Mouse (Mus musculus): ENCODE data around the gene Ndufb4. TPM values are rescaled to one million over a fixed set of nuclear protein-coding genes. Genes with fewer than 3 reads are reported as not detected.
"Not testable (repeated sequence)": the region's sequence is repeated elsewhere in the genome, so short reads cannot be mapped to it uniquely, and the experiment has no call there.

Gene Ndufb4
- polyA plus RNA-seq (2015; fragmentation: Nextera tagmentation; extraction: Ambion mirVana), result 48.5 and 64.7 TPM in 2 replicates

GRCm38 (mm10) chr16:37653731-37654657, at the start of gene Ndufb4:
Ndufb4 (minus strand) TSS chr16:37654453.
- Histone ChIP-seq H3K36me3 (ENCODE audit: control insufficient read depth, insufficient read depth, low read length) (no peaks in the 10 kb centered on the region), H3K4me3 (ENCODE audit: low read length) (peak within 1 kb of the TSS; percentile 71), H3K9me3 (ENCODE audit: control insufficient read depth, low read length) (no peaks in the 10 kb centered on the region), H3K4me2 (ENCODE audit: low read length) (peak within 1 kb of the TSS; percentile 77), H3K9ac (ENCODE audit: low read depth, low read length) (peak within 1 kb of the TSS; percentile 81), H3K4me1 (ENCODE audit: control insufficient read depth, insufficient read depth, low read depth, low read length) (peaks cover 8% of the 10 kb centered on the region), H3K27me3 (replicated peaks; ENCODE audit: control insufficient read depth, insufficient read depth, low read length) (no peaks in the 10 kb centered on the region), H3K27ac (ENCODE audit: low read depth, low read length) (peak within 1 kb of the TSS; percentile 77)
- under 1% methylated on average over 52 of the region's 58 CpGs for WGBS
- ATAC-seq, result peak; percentile 97

GRCm38 (mm10) chr16:37703884-37704283, 49.6 kb upstream of the Ndufb4 start:
- H3K27me3 ChIP-seq (replicated peaks; ENCODE audit: control insufficient read depth, insufficient read depth, low read length), result no peaks in the 10 kb centered on the region
- ATAC-seq, result no peak
- H3K9ac ChIP-seq (ENCODE audit: low read depth, low read length), result no peak overlapping the region
- H3K4me3 ChIP-seq (ENCODE audit: low read length), result no peak overlapping the region
- H3K36me3 ChIP-seq (ENCODE audit: control insufficient read depth, insufficient read depth, low read length), result no peaks in the 10 kb centered on the region
- peaks cover 1% of the 10 kb centered on the region for H3K9me3 ChIP-seq (ENCODE audit: control insufficient read depth, low read length)
- H3K27ac ChIP-seq (ENCODE audit: low read depth, low read length), result no peak overlapping the region
- H3K4me1 ChIP-seq (ENCODE audit: control insufficient read depth, insufficient read depth, low read depth, low read length), result no peaks in the 10 kb centered on the region
- H3K4me2 ChIP-seq (ENCODE audit: low read length), result no peak overlapping the region
- 74% methylated on average over 5 of the region's 5 CpGs for WGBS

- H3K27ac ChIP-seq (ENCODE audit: low read depth, low read length); H3K4me1 ChIP-seq (ENCODE audit: control insufficient read depth, insufficient read depth, low read depth, low read length); H3K36me3 ChIP-seq (ENCODE audit: control insufficient read depth, insufficient read depth, low read length); H3K4me3 ChIP-seq (ENCODE audit: low read length); H3K27me3 ChIP-seq (replicated peaks; ENCODE audit: control insufficient read depth, insufficient read depth, low read length); ATAC-seq; H3K9me3 ChIP-seq (ENCODE audit: control insufficient read depth, low read length); H3K4me2 ChIP-seq (ENCODE audit: low read length); H3K9ac ChIP-seq (ENCODE audit: low read depth, low read length): not testable (repeated sequence)
Observed at GRCm38 (mm10) chr16:37700071-37700470, 45.8 kb upstream of the Ndufb4 start.

GRCm38 (mm10) chr16:37698767-37699166, 44.5 kb upstream of the Ndufb4 start:
- no peak overlapping the region for H3K9ac ChIP-seq (ENCODE audit: low read depth, low read length)
- H3K4me1 ChIP-seq (ENCODE audit: control insufficient read depth, insufficient read depth, low read depth, low read length), result no peaks in the 10 kb centered on the region
- no peak overlapping the region for H3K4me2 ChIP-seq (ENCODE audit: low read length)
- no peak overlapping the region for H3K4me3 ChIP-seq (ENCODE audit: low read length)
- H3K36me3 ChIP-seq (ENCODE audit: control insufficient read depth, insufficient read depth, low read length), result no peaks in the 10 kb centered on the region
- H3K27ac ChIP-seq (ENCODE audit: low read depth, low read length), result no peak overlapping the region
- 94% methylated on average over 6 of the region's 6 CpGs for WGBS
- H3K27me3 ChIP-seq (replicated peaks; ENCODE audit: control insufficient read depth, insufficient read depth, low read length), result no peaks in the 10 kb centered on the region
- H3K9me3 ChIP-seq (ENCODE audit: control insufficient read depth, low read length), result peaks cover 2% of the 10 kb centered on the region
- no peak for ATAC-seq

- ATAC-seq, result no peak
- Histone ChIP-seq H3K9ac (ENCODE audit: low read depth, low read length) (no peak overlapping the region), H3K9me3 (ENCODE audit: control insufficient read depth, low read length) (peaks cover 2% of the 10 kb centered on the region), H3K27ac (ENCODE audit: low read depth, low read length) (no peak overlapping the region), H3K27me3 (replicated peaks; ENCODE audit: control insufficient read depth, insufficient read depth, low read length) (no peaks in the 10 kb centered on the region), H3K4me2 (ENCODE audit: low read length) (no peak overlapping the region), H3K36me3 (ENCODE audit: control insufficient read depth, insufficient read depth, low read length) (no peaks in the 10 kb centered on the region), H3K4me1 (ENCODE audit: control insufficient read depth, insufficient read depth, low read depth, low read length) (no peaks in the 10 kb centered on the region), H3K4me3 (ENCODE audit: low read length) (no peak overlapping the region)
- WGBS, result 80% methylated on average over 5 of the region's 5 CpGs
Observed at GRCm38 (mm10) chr16:37697271-37697670, 43.0 kb upstream of the Ndufb4 start.

- Histone ChIP-seq H3K9ac (ENCODE audit: low read depth, low read length) (no peak overlapping the region), H3K9me3 (ENCODE audit: control insufficient read depth, low read length) (no peaks in the 10 kb centered on the region; the same call in 1 of the 2 replicates), H3K27ac (ENCODE audit: low read depth, low read length) (no peak overlapping the region), H3K36me3 (ENCODE audit: control insufficient read depth, insufficient read depth, low read length) (no peaks in the 10 kb centered on the region), H3K4me1 (ENCODE audit: control insufficient read depth, insufficient read depth, low read depth, low read length) (peaks cover 3% of the 10 kb centered on the region; the same call in 1 of the 2 replicates), H3K4me3 (ENCODE audit: low read length) (no peak overlapping the region), H3K4me2 (ENCODE audit: low read length) (no peak overlapping the region), H3K27me3 (replicated peaks; ENCODE audit: control insufficient read depth, insufficient read depth, low read length) (no peaks in the 10 kb centered on the region)
- ATAC-seq, result no peak
- 85% methylated on average over 12 of the region's 12 CpGs for WGBS
Observed at GRCm38 (mm10) chr16:37690932-37691730, 36.9 kb upstream of the Ndufb4 start.

GRCm38 (mm10) chr16:37690465-37690864, 36.2 kb upstream of the Ndufb4 start:
- no peak overlapping the region for H3K4me2 ChIP-seq (ENCODE audit: low read length)
- no peak overlapping the region for H3K9ac ChIP-seq (ENCODE audit: low read depth, low read length)
- 82% methylated on average over 6 of the region's 6 CpGs for WGBS
- no peaks in the 10 kb centered on the region; the same call in 1 of the 2 replicates for H3K9me3 ChIP-seq (ENCODE audit: control insufficient read depth, low read length)
- H3K4me3 ChIP-seq (ENCODE audit: low read length), result no peak overlapping the region
- no peak for ATAC-seq
- peaks cover 6% of the 10 kb centered on the region for H3K4me1 ChIP-seq (ENCODE audit: control insufficient read depth, insufficient read depth, low read depth, low read length)
- H3K27me3 ChIP-seq (replicated peaks; ENCODE audit: control insufficient read depth, insufficient read depth, low read length), result no peaks in the 10 kb centered on the region
- H3K27ac ChIP-seq (ENCODE audit: low read depth, low read length), result no peak overlapping the region
- H3K36me3 ChIP-seq (ENCODE audit: control insufficient read depth, insufficient read depth, low read length), result no peaks in the 10 kb centered on the region

GRCm38 (mm10) chr16:37689934-37690333, 35.7 kb upstream of the Ndufb4 start:
- no peak overlapping the region for H3K4me3 ChIP-seq (ENCODE audit: low read length)
- H3K9me3 ChIP-seq (ENCODE audit: control insufficient read depth, low read length), result no peaks in the 10 kb centered on the region; the same call in 1 of the 2 replicates
- H3K4me1 ChIP-seq (ENCODE audit: control insufficient read depth, insufficient read depth, low read depth, low read length), result peaks cover 10% of the 10 kb centered on the region
- H3K27me3 ChIP-seq (replicated peaks; ENCODE audit: control insufficient read depth, insufficient read depth, low read length), result no peaks in the 10 kb centered on the region
- H3K27ac ChIP-seq (ENCODE audit: low read depth, low read length), result no peak overlapping the region
- H3K9ac ChIP-seq (ENCODE audit: low read depth, low read length), result no peak overlapping the region
- H3K36me3 ChIP-seq (ENCODE audit: control insufficient read depth, insufficient read depth, low read length), result no peaks in the 10 kb centered on the region
- no peak for ATAC-seq
- no peak overlapping the region for H3K4me2 ChIP-seq (ENCODE audit: low read length)
- 79% methylated on average over 10 of the region's 10 CpGs for WGBS

Measured in hindbrain, embryonic 16.5 days (tissue).